Mouse (Mus musculus): ENCODE data around the gene Zfp568.

DNA sequence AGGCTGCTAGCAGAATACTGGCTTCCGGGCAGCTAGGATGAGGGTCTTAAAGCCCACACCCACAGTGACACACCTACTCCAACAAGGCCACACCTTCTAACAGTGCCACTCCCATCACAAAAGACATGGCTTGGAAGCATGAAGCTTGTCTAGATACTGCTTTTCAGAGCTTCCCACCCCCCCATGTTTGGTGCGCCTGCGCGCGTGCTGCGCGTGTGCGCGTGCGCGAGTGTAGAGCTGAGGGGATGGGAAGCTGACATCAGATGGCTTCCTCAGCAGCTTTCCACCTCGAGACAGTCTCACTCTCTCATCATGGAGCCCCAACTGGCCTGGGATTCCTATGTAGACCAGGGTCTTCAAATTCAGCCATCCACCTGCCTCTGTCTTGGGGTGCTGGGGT is 50.6 kb downstream of the Zfp568 start:
- TF ChIP-seq POLR2A (IDR thresholded peaks at IDR 0.05; ENCODE audit: insufficient read length, low read depth), result no peak
- TF ChIP-seq POLR2AphosphoS2 (IDR thresholded peaks at IDR 0.05; ENCODE audit: insufficient read length, low read depth), result no peak
- no peak for TF ChIP-seq MAX (IDR thresholded peaks at IDR 0.05; ENCODE audit: low read depth)
- no peak for TF ChIP-seq USF1 (IDR thresholded peaks at IDR 0.05; ENCODE audit: low read depth)
- no peak for TF ChIP-seq E2F4 (IDR thresholded peaks at IDR 0.05; ENCODE audit: insufficient read depth)
- TF ChIP-seq TCF12 (IDR thresholded peaks at IDR 0.05; ENCODE audit: insufficient read depth, poor library complexity, severe bottlenecking), result no peak
- TF ChIP-seq CEBPB (IDR thresholded peaks at IDR 0.05; ENCODE audit: insufficient read depth, poor library complexity, severe bottlenecking), result no peak
- no peak for TF ChIP-seq REST (IDR thresholded peaks at IDR 0.05; ENCODE audit: insufficient read depth, insufficient read length)
- TF ChIP-seq SRF (IDR thresholded peaks at IDR 0.05; ENCODE audit: control insufficient read depth, insufficient read length, low read depth), result no peak
- no peak for TF ChIP-seq TCF3 (IDR thresholded peaks at IDR 0.05; ENCODE audit: insufficient read length, low read depth)

All from myocyte (in vitro differentiated cells).